Mouse (Mus musculus) naive thymus-derived CD4-positive, alpha-beta T cell, adult 2 months (primary cell): ENCODE data around the gene Sorcs3.

Source experiments
- DNase-seq: peaks from one replicate; pipeline ENCODE4 v3.0.0-alpha.2; 2011; ENCODE audit warnings: low read depth

Gene Sorcs3

GRCm38 (mm10) chr19:48285602-48286225 lies 79.9 kb downstream of the Sorcs3 start:
- DNase-seq: no peak

DNA sequence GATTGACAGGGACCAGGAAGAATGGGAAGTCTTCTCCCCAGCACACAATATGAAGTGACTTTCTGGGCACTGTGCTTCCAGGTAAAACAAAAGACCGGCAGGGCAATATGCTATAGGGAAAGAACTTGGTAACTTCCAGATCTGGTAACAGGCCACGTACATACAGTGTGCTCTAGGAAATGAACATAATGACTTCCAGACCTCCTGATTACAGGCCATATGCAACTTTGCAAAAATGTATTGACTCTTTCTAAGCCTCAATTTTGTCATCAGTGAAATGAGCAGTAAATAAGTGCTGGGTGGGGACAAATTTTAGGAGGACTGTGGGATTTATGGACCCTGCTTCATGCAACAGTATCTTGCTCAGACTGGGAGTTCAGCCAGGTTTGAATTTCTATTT lies 88.4 kb downstream of the Sorcs3 start:
- no peak for DNase-seq

GRCm38 (mm10) chr19:48298384-48298783 lies 92.6 kb downstream of the Sorcs3 start:
- DNase-seq: no peak

DNA sequence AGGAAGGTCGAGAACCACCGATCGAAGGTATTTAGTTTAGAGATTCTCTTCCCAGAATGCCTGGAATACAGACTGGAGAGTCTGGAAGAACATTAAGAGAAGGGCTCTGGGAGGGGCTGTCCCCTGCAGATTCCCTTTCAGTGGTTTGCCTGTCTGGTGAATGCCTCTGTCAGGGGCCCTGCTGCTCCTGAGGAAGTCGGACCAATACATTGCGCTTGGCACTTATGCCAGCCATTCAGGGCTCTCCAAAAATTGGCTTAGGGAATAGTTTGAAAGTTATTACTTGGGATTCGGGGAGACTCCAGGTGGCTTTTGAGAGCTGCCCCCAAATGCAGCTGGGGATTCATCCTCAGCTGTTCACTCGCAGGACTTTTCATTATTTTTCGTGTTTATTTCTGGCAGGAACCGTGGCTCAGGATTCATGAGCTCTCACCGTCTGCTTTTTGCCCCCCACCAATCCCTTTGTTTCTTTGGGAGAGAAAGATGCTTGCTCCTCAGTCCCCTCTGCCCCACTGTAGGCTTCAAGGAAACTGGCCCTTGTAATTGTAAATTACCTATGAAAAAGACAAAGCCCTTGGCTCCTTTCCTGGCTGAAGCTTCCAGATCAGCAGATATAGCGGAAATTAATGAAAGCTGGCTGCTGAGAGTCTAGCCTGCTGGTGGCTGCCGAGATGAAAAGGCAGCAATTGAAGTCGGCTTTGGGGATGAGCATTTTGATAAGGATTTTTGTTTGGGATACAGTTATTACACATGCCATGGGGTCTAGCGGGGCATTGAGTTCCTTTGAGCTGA lies 94.8 kb downstream of the Sorcs3 start:
- DNase-seq: no peak

DNA sequence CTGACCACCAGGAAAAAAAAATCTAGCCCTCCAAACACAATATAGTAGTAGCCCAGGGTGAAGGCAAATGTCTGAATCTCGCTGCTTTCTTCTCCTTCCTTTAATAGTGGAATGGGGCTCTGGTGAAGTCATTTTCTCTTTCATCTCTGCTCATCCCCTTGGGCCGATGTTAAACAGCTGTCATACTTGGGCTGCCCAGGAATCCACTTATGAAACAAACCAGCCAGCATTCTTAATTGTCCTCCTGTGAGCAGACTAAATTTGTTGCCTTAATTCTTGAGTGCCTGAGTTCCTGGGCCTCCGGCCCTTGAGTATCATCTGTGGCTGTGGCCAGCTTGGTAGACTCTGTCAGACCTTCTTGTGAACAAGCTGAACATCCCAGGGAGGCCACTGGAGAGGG lies 95.5 kb downstream of the Sorcs3 start:
- no peak for DNase-seq

- DNase-seq: no peak
Observed at GRCm38 (mm10) chr19:48308341-48308740, 102.5 kb downstream of the Sorcs3 start.

- no peak for DNase-seq
Observed at GRCm38 (mm10) chr19:48309531-48310337, 103.9 kb downstream of the Sorcs3 start.

GRCm38 (mm10) chr19:48310338-48310710 lies 104.5 kb downstream of the Sorcs3 start:
- no peak for DNase-seq

- no peak for DNase-seq
Observed at GRCm38 (mm10) chr19:48313776-48314175, 108.0 kb downstream of the Sorcs3 start.

GRCm38 (mm10) chr19:48327115-48327514 lies 121.3 kb downstream of the Sorcs3 start:
- no peak for DNase-seq

DNA sequence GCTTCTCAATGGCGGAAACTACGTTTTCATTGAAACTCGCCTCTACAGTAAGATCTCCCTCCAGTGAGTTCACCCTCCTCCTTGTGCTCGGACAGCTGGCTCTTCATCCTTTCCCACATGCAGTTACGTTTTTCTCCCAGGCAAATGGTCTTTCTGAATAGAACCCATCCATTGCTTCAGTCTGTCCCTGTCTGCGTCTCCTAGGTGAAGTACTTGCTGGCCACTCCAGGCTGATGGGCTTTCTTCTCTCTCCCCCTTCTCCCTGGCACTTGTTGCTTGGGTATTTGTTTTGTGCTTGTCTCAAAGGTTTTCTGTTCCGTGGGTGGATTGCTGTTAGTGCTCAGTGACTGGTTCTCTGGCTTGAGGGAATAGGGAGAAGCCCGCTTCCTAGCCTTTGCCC lies 122.3 kb downstream of the Sorcs3 start:
- DNase-seq: no peak

- no peak for DNase-seq
Observed at GRCm38 (mm10) chr19:48331640-48332039, 125.8 kb downstream of the Sorcs3 start.

DNA sequence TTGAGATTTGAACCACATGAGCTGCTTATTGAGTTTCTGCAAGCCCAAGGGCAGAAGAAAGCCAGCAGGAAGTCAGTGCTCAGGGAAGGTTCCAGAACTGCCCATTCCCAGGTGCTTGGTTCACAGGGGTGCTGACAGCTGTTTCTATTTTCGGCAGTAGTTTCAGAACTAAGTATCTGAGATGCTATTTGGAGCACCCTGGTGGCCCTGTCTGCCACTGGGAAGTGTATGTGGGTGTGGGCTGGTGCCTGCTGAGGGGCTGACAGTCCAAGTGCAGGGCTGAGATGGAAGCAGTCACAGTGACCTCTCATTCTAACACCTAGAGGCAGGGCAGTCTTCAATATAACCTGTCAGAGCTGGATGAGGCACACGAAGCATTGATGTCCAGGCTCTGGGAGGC lies 127.3 kb downstream of the Sorcs3 start:
- no peak for DNase-seq

DNA sequence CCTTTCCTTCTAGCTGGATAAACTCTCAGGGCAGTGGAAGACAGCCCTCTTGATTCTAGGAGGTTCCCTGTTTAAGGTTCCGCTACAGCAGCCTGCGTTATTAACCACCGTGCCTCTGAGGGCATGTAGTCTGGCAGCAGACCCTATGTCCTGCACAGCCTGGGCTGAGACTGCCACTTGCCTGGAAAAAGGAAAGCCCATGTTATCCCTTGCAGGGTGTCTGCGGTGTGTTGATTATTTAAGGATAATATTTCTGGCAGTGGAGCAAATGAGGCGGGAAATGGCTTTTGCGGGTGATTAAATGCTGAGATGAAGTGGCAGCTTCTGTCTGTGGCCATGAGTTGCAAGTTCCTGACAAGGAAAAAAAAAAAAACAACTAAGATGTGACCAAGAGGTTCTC lies 131.6 kb downstream of the Sorcs3 start:
- DNase-seq: no peak

DNA sequence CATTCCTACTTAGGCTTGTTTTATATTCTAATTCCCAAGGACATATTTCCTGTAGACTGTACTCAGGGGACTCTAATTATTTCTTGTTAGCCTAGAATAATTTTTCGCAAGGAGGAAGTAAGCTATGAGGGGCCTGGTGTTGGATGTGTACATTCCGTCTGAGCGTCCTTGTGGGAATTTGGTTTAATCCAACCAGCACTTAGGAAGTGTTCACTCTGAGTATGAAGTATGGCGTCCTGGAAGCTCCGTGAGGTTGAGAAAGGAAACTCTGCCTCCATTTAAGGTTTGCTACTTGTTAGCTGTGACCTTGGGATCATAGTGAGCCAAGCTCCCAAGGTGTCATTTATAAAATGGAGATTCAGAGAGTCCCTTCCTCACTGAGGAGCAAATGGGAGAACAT lies 132.3 kb downstream of the Sorcs3 start:
- DNase-seq: no peak

DNA sequence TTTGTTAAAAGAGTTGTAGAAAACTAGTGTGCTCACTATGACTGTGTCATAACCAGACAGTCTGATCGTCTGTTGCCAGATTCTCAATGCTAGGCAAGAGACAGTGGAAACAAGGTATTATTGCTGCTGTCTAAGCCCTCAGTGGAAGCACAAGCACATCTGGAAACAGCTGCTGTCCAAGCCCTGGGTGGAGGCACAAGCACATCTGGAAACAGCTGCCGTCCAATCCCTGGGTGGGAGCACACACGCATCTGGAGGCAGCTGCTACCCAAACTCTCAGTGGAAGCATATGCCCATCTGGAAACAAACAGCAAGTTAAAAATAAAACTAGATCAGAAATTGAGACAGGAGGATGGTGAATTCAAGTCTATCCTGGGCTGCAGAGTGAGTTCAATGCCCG lies 136.9 kb downstream of the Sorcs3 start:
- DNase-seq: no peak

DNA sequence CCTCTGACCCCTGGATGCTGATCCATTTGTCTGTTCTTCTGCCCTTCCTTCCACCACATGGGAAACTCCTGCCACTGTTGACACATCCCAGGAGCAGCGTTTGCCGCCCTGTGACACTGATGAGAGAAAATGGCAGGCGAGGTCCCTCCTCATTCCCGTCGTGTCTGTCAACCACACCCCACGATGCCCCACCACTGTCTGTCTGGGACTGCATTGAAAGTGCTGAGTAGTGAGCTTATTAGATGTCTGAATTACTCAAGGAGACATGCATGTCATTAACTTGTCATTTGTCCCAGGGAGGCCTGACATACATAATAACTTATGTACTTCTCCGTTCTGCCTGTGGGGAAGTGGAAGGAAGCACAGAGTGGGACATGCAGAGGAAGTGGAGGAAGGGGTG lies 137.6 kb downstream of the Sorcs3 start:
- no peak for DNase-seq

GRCm38 (mm10) chr19:48347116-48347515 lies 141.3 kb downstream of the Sorcs3 start:
- no peak for DNase-seq

DNA sequence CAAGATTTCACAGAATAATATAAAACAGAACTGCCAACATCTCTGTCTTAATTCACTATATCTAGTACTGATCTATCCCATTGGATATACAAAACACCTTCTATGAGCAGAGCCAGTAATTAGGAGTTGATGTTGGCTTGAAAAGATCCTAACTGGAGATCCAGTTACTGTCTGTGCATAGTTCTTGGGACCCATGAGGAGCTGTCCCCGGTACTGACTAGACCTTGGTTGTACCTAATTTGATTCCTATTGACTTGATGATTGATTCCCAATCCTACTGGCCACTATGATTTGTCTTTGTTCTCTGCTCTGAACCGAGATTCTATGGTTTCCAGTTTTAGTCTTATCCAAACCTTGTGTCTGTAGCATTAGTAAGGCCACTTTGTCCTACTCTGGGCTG lies 151.0 kb downstream of the Sorcs3 start:
- DNase-seq: no peak

DNA sequence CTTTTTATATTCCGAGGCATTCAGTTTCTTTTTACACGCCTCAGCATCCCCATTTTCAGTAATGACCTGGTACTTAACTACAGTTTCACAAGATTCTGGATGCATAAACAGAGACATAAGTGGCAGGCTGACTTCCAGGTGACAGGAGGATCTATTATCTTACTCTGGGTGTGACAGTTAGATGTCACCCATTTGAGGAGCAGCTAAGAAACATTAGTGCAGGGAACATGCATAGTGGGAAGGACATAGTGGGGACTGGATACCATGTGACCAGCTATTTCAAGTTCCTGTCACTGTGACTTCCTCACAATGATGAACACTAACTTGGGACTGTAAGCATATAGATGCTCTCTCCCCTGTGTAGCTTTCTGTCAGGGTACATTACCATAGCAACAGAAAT lies 156.3 kb downstream of the Sorcs3 start:
- no peak for DNase-seq

DNA sequence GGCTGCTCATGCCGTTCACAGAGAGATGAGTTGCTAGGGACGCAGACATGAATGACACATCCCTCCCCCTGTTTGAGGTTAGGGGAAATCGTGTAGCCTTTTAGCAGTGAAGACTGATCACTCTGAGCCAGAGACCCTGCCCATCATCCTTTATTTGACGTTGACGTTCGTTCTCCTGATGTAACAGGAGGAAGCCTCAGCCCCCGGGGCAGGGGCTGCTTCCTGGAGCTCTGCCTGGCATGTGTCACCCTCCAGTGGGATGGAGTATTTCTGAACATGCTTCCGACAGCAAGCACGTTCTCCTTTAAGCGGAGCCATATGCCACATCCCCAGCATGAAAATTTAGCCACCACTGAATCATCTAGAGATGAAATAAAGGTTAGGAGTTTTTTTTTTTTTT lies 162.2 kb downstream of the Sorcs3 start:
- DNase-seq: no peak

GRCm38 (mm10) chr19:48371787-48372186 lies 166.0 kb downstream of the Sorcs3 start:
- no peak for DNase-seq

DNA sequence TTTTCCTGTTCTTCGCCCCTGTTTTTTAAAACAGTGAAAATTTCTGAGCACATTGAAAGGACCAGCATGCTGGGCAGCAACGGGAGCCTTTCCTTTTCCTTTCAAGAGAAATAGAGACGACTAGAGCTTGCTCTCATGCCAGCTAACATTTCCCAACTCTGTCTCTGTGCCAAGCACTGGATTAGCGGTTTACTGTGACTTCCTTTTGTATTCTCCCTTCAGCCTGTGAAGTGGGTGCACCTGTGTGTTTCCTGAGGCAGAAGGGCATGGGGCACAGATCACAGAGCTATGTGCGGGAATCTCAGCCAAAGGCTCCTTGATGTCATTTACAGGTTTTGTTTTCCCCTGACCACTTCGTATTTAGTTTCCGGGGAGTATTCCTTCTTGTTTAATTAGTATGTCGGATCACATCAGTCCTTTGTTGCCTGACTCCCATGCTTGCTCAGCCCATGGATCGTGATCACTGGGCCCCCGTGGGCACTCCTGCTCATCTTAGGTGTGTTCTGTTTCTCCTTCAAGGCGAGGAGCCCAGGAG lies 172.2 kb downstream of the Sorcs3 start:
- DNase-seq: no peak
